Mouse (Mus musculus) gastrocnemius, postnatal 25 days (tissue): Measurements from ENCODE around the gene Ankrd49. TPM values are rescaled to one million over a fixed set of nuclear protein-coding genes. Genes with fewer than 3 reads are reported as not detected.

Experiments used
- DNase-seq: peaks from one replicate; pipeline ENCODE4 v3.0.0; 2022
- total RNA-seq, 2 experiments: library from RNA; stranded (reverse); gene quantifications; 1 replicate in 1 of 2; 2 replicates in 1 of 2; pipeline ENCODE4 v1.2.3; 2021

The Ankrd49 gene
- total RNA-seq, 2 experiments from 2014 or later = 6.0 to 8.5 TPM

DNA sequence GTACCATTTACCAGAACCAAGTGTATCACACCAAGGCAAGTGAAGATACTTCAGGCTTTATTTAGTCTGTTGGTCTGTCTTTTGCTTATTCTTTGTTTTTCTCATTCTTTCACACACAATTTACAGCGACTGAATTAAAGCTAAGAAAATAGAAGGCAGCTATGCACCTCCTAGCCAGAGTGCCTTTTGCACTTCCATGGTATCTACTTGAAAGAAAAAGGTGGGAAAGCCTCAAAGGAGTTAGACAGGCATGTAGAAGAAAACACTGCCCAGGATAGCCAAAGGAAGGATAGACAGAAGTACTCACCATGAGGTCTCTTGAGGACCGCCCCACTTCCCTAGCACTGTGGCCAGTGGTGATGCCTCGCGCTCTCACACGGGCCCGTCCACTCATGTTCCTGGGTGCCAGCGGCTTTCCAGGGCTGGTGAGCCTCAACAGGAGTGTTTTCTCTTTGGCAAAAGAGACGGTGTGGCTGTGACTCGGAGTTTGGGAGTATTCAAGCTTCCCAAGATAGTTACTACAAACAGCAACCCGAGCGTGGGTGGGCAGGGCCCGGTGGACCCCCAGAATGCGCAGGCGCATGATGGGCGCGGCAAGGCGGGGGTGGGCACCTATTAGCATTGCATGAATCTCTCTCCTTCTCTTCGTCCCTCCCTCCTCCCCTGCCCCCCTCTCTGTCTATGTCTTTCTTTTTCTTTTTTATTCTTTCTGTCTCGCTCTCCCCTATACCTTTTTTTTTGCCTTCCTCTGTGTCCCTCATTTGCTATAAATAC is 44.3 kb downstream of the Ankrd49 start, which contains the start of gene Piwil4:
Gene Piwil4 (minus strand): TSS at position 583 of the 774 bp plus-strand sequence.
- DNase-seq = no peak

GRCm38 (mm10) chr9:14739498-14740150 is 45.0 kb downstream of the Ankrd49 start:
- DNase-seq = no peak

- DNase-seq = no peak
These were observed 53.6 kb downstream of the Ankrd49 start for GRCm38 (mm10) chr9:14730941-14731541.

Other genes starting within 250 kb of the Ankrd49 start
- 100 to 1,000 TPM; 221 to 341 TPM for gene Amotl1, start 139.8 kb downstream of the Ankrd49 start, total RNA-seq
- not detected for gene Piwil4, start 44.1 kb downstream of the Ankrd49 start, total RNA-seq
- under 1 TPM; 0.15 to 0.35 TPM for gene Fut4, start 32.5 kb downstream of the Ankrd49 start, total RNA-seq
- not detected for gene 1700012B09Rik, start 13.8 kb downstream of the Ankrd49 start, total RNA-seq
- 1 to 10 TPM; 7.4 to 8.8 TPM for gene Mre11a, start 202 bp downstream of the Ankrd49 start, total RNA-seq
- gene Gpr83, start 75.4 kb upstream of the Ankrd49 start, total RNA-seq = not detected
- gene Izumo1r, start 119.1 kb upstream of the Ankrd49 start, total RNA-seq = not detected